Mouse (Mus musculus): ENCODE data around the gene Tk2. TPM values are rescaled to one million over a fixed set of nuclear protein-coding genes. Genes with fewer than 3 reads are reported as not detected.

Tk2 gene
- 23.0 TPM for polyA plus RNA-seq (2014; fragmentation: Illumina TruSeq; extraction: RNeasy Lipid Tissue Mini Kit (QIAGEN cat#74804); ENCODE audit: insufficient read depth, low read depth, low replicate concordance)

DNA sequence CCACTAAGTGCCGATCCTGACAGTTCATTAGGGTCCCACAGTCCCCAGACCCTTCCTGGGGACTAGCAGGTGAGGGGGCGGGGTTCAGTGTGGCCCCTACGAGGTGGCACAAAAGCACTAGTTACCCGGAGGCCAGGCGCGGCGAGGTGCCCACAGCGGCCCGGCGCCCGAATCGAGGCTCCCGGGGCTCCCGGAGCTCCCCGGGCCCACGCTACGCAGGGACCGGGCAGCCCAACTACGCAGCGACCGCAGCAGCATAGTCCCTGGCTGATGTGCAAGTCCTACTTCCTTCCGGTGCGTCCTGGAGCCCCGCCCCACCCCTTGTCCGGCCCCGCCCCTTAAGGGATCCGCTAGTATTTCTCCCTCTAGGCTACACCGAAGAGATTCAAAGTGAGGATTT, at the start of gene Tk2:
Gene Tk2, minus strand, starts transcription at position 283 of the 400 bp plus-strand sequence.

DNA sequence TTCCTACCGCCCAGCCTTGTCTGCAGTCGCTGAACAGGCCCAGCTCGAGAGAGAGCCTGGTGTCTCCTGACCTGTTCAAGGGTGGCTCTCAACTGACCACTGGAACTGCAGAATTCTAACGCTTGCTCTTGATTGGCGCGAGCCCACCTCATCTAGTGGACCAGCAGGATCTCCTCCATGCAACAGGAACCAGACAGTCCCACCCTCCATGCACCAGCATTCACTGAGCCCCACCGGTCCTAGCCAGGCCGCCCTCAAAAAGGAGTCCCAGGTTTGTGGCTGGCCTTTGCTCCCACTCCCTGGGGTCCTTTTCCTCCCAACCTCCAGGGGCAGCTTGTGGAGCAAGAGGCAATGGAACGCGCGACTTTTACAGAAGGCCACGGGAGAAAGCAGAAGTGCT, 44.7 kb upstream of the Tk2 start, which contains the start of gene Cmtm2a:
Gene Cmtm2a, minus strand, starts transcription at position 101 of the 400 bp plus-strand sequence.

DNA sequence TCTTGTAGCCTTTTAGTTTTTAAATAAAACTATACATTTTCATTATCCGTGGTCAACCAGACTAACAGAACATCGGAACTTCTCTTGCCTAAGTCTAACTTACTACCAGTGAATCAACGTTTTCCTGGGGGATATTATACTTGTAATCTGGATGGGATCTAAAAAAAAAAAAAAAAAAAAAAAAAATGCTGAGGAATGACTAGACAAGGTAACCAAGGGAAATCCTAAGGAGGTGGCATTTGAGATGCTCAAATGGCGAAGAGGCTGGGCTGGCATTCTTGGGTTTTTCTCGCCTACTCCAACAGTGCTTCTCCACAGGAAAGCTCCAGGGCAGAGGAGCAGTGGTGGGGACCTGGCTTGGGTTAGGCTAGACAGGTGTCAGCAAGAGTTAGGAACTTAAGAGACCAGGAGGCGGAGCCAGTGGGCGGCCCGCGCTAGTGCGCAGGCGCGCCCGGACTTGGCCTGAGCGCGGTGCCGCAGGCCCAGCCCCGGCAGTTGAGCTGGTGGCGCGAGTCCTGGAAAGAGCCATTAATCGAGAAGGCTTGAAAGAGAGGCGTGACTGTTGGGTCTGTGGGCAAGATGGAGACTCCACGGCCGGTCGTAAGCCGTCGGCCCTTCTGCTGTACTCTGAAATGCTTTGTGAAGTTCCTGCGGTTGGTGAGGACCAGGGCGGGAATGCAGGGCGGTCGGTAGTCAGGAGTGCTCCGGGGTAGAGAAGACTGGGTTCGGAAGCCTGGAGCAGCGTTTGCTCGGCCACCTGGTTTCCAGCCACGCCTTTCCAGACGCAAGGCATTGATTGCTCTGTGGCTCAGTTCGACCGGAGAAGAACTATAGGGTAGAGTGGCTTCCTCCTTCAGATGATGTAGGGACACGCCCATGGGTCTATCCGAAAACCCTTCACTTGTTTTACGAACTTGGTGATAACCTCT, 2.3 kb upstream of the Tk2 start, which contains the start of gene Cklf:
Gene Cklf, plus strand, starts transcription at position 423 of the 929 bp plus-strand sequence.

Other genes starting within 250 kb of the Tk2 start
- 154 TPM for gene Cdh5, start 146.9 kb downstream of the Tk2 start, polyA plus RNA-seq (2014; fragmentation: Illumina TruSeq; extraction: RNeasy Lipid Tissue Mini Kit (QIAGEN cat#74804); ENCODE audit: insufficient read depth, low read depth, low replicate concordance)
- gene Bean1, start 78.1 kb downstream of the Tk2 start, polyA plus RNA-seq (2014; fragmentation: Illumina TruSeq; extraction: RNeasy Lipid Tissue Mini Kit (QIAGEN cat#74804); ENCODE audit: insufficient read depth, low read depth, low replicate concordance): 0.13 TPM
- gene Cklf, start 2.3 kb upstream of the Tk2 start, polyA plus RNA-seq (2014; fragmentation: Illumina TruSeq; extraction: RNeasy Lipid Tissue Mini Kit (QIAGEN cat#74804); ENCODE audit: insufficient read depth, low read depth, low replicate concordance): 16.5 TPM
- gene Cmtm2a, start 44.6 kb upstream of the Tk2 start, polyA plus RNA-seq (2014; fragmentation: Illumina TruSeq; extraction: RNeasy Lipid Tissue Mini Kit (QIAGEN cat#74804); ENCODE audit: insufficient read depth, low read depth, low replicate concordance): not detected
- gene Gm45711, start 61.5 kb upstream of the Tk2 start, polyA plus RNA-seq (2014; fragmentation: Illumina TruSeq; extraction: RNeasy Lipid Tissue Mini Kit (QIAGEN cat#74804); ENCODE audit: insufficient read depth, low read depth, low replicate concordance): not detected
- gene Cmtm1, start 61.6 kb upstream of the Tk2 start, polyA plus RNA-seq (2014; fragmentation: Illumina TruSeq; extraction: RNeasy Lipid Tissue Mini Kit (QIAGEN cat#74804); ENCODE audit: insufficient read depth, low read depth, low replicate concordance): not detected
- not detected for gene Gm11020, start 73.0 kb upstream of the Tk2 start, polyA plus RNA-seq (2014; fragmentation: Illumina TruSeq; extraction: RNeasy Lipid Tissue Mini Kit (QIAGEN cat#74804); ENCODE audit: insufficient read depth, low read depth, low replicate concordance)
- not detected for gene Cmtm2b, start 73.7 kb upstream of the Tk2 start, polyA plus RNA-seq (2014; fragmentation: Illumina TruSeq; extraction: RNeasy Lipid Tissue Mini Kit (QIAGEN cat#74804); ENCODE audit: insufficient read depth, low read depth, low replicate concordance)
- 44.2 TPM for gene Cmtm3, start 90.9 kb upstream of the Tk2 start, polyA plus RNA-seq (2014; fragmentation: Illumina TruSeq; extraction: RNeasy Lipid Tissue Mini Kit (QIAGEN cat#74804); ENCODE audit: insufficient read depth, low read depth, low replicate concordance)
- gene Cmtm4, start 147.2 kb upstream of the Tk2 start, polyA plus RNA-seq (2014; fragmentation: Illumina TruSeq; extraction: RNeasy Lipid Tissue Mini Kit (QIAGEN cat#74804); ENCODE audit: insufficient read depth, low read depth, low replicate concordance): 10.2 TPM
- gene Dync1li2, start 194.5 kb upstream of the Tk2 start, polyA plus RNA-seq (2014; fragmentation: Illumina TruSeq; extraction: RNeasy Lipid Tissue Mini Kit (QIAGEN cat#74804); ENCODE audit: insufficient read depth, low read depth, low replicate concordance): 29.5 TPM